Mouse (Mus musculus) CH12.LX (cell line): ENCODE data around the gene Sema4a. TPM values are rescaled to one million over a fixed set of nuclear protein-coding genes. Genes with fewer than 3 reads are reported as not detected.

Source experiments
- DNase-seq: peaks from one replicate; pipeline ENCODE4 v3.0.0-alpha.2; 2013; ENCODE audit errors: extremely low read depth
- H3K27ac ChIP-seq: 2 replicates; pipeline ENCODE4 v1.5.1; 2012; ENCODE audit warnings: low read depth, mild to moderate bottlenecking, control low read depth, moderate library complexity; ENCODE audit not compliant: insufficient read depth
- H3K27me3 ChIP-seq: replicated peaks from 2 replicates; pipeline ENCODE3; 2012; ENCODE audit warnings: inconsistent platforms
- H3K36me3 ChIP-seq, 2 experiments: replicated peaks in 1 of 2; 2 replicates each; pipeline versions ENCODE3 to v1.6.1; 2012; ENCODE audit warnings: inconsistent platforms in 1 of 2, low read length in 1 of 2, mild to moderate bottlenecking in 1 of 2, mixed read lengths in 1 of 2, moderate library complexity in 1 of 2; ENCODE audit not compliant: control insufficient read depth in 1 of 2, insufficient read depth in 1 of 2
- H3K4me1 ChIP-seq, 2 experiments: 2 replicates each; pipeline ENCODE4 v1.6.1; 2012; ENCODE audit warnings: inconsistent platforms in 1 of 2, moderate library complexity in 1 of 2; ENCODE audit not compliant: insufficient read depth in 2 of 2, control insufficient read depth in 1 of 2
- H3K4me2 ChIP-seq: 2 replicates; pipeline ENCODE4 v1.6.1; 2012; ENCODE audit warnings: low read depth, mild to moderate bottlenecking, control low read depth; ENCODE audit not compliant: poor library complexity, insufficient read depth, severe bottlenecking
- H3K4me3 ChIP-seq, 3 experiments: fragments of 150-350 bp in 1 of 3; sonication (generic) in 1 of 3; replicated peaks in 1 of 3; 2 replicates each; pipeline versions ENCODE3 to v1.5.1; 2011 to 2012; ENCODE audit warnings: low read depth in 2 of 3, low read length in 2 of 3, mild to moderate bottlenecking in 2 of 3, moderate library complexity in 2 of 3, control low read depth in 1 of 3, improper control_type of control experiment in 1 of 3, inconsistent platforms in 1 of 3, mixed read lengths in 1 of 3; ENCODE audit not compliant: poor library complexity in 1 of 3
- H3K79me2 ChIP-seq: replicated peaks from 2 replicates; pipeline ENCODE4 v1.6.1; 2012; ENCODE audit warnings: mild to moderate bottlenecking, moderate library complexity; ENCODE audit not compliant: control insufficient read depth, poor library complexity, insufficient read depth, severe bottlenecking; ENCODE audit errors: extremely low read depth
- H3K9ac ChIP-seq: 2 replicates; pipeline ENCODE4 v1.6.1; 2012; ENCODE audit warnings: low read depth, mild to moderate bottlenecking, control low read depth, moderate library complexity; ENCODE audit not compliant: insufficient read depth
- H3K9me3 ChIP-seq: replicated peaks from 2 replicates; pipeline ENCODE3; 2012; ENCODE audit warnings: low read length, inconsistent platforms, mixed read lengths
- BHLHE40 ChIP-seq: IDR thresholded peaks from 2 replicates; pipeline ENCODE4 v1.6.1; 2011; ENCODE audit warnings: mild to moderate bottlenecking, low read depth, low read length, improper control_type of control experiment
- CHD1 ChIP-seq: IDR thresholded peaks from 2 replicates; pipeline ENCODE4 v1.6.1; 2012; ENCODE audit warnings: low read depth, low read length, improper control_type of control experiment, inconsistent platforms
- CTCF ChIP-seq, 2 experiments: IDR thresholded peaks in 1 of 2; conservative IDR thresholded peaks in 1 of 2; 2 replicates each; pipeline ENCODE4 v1.5.1; 2011 to 2012; ENCODE audit warnings: low read depth in 2 of 2, low read length in 2 of 2, improper control_type of control experiment in 1 of 2, inconsistent platforms in 1 of 2, mild to moderate bottlenecking in 1 of 2, moderate library complexity in 1 of 2
- ELF1 ChIP-seq: IDR thresholded peaks from 2 replicates; pipeline ENCODE4 v1.6.1; 2014; ENCODE audit warnings: low read depth, mild to moderate bottlenecking, inconsistent platforms, low read length, improper control_type of control experiment
- ETS1 ChIP-seq: conservative IDR thresholded peaks from 2 replicates; pipeline ENCODE4 v1.6.1; 2012; ENCODE audit warnings: low read depth, mild to moderate bottlenecking, inconsistent platforms, low read length, improper control_type of control experiment, moderate library complexity
- GABPA ChIP-seq: IDR thresholded peaks from 2 replicates; pipeline ENCODE4 v1.6.1; 2012; ENCODE audit warnings: low read depth, low read length, improper control_type of control experiment, inconsistent platforms; ENCODE audit not compliant: insufficient replicate concordance
- HCFC1 ChIP-seq: IDR thresholded peaks from 2 replicates; pipeline ENCODE4 v1.6.1; 2012; ENCODE audit warnings: low read depth, mild to moderate bottlenecking, inconsistent platforms, low read length, improper control_type of control experiment
- IRF4 ChIP-seq: IDR thresholded peaks from 2 replicates; pipeline ENCODE4 v1.6.1; 2014; ENCODE audit warnings: low read depth, mild to moderate bottlenecking, inconsistent platforms, low read length, improper control_type of control experiment
- KAT2A ChIP-seq: IDR thresholded peaks from 2 replicates; pipeline ENCODE4 v1.6.1; 2012; ENCODE audit warnings: low read length, improper control_type of control experiment, inconsistent platforms; ENCODE audit not compliant: insufficient replicate concordance
- MAZ ChIP-seq: IDR thresholded peaks from 2 replicates; pipeline ENCODE4 v1.6.1; 2012; ENCODE audit warnings: low read depth, mild to moderate bottlenecking, inconsistent platforms, low read length, improper control_type of control experiment, moderate library complexity
- MEF2A ChIP-seq: IDR thresholded peaks from 2 replicates; pipeline ENCODE4 v1.6.1; 2014; ENCODE audit warnings: low read depth, mild to moderate bottlenecking, inconsistent platforms, low read length, improper control_type of control experiment, borderline replicate concordance
- MYC ChIP-seq: IDR thresholded peaks from 2 replicates; pipeline ENCODE4 v1.6.1; 2011; ENCODE audit warnings: low read depth, mild to moderate bottlenecking, improper control_type of control experiment, low read length
- NELFE ChIP-seq: IDR thresholded peaks from 2 replicates; pipeline ENCODE4 v1.6.1; 2011; ENCODE audit warnings: low read depth, low read length, improper control_type of control experiment
- NRF1 ChIP-seq: IDR thresholded peaks from 2 replicates; pipeline ENCODE4 v1.6.1; 2014; ENCODE audit warnings: low read depth, mild to moderate bottlenecking, inconsistent platforms, low read length, improper control_type of control experiment, moderate library complexity
- POLR2A ChIP-seq: IDR thresholded peaks from 2 replicates; pipeline ENCODE4 v1.6.1; 2011; ENCODE audit warnings: low read depth, mild to moderate bottlenecking, improper control_type of control experiment, low read length
- SIN3A ChIP-seq: IDR thresholded peaks from 2 replicates; pipeline ENCODE4 v1.6.1; 2012; ENCODE audit warnings: low read length, improper control_type of control experiment, inconsistent platforms
- TBP ChIP-seq: conservative IDR thresholded peaks from 2 replicates; pipeline ENCODE4 v1.6.1; 2011; ENCODE audit warnings: low read depth, low read length, improper control_type of control experiment
- TCF12 ChIP-seq: IDR thresholded peaks from 2 replicates; pipeline ENCODE4 v1.6.1; 2014; ENCODE audit warnings: low read depth, mild to moderate bottlenecking, inconsistent platforms, low read length, improper control_type of control experiment
- USF1 ChIP-seq: IDR thresholded peaks from 2 replicates; pipeline ENCODE4 v1.6.1; 2014; ENCODE audit warnings: low read depth, mild to moderate bottlenecking, inconsistent platforms, low read length, improper control_type of control experiment
- USF2 ChIP-seq: conservative IDR thresholded peaks from 2 replicates; pipeline ENCODE4 v1.6.1; 2011; ENCODE audit warnings: low read depth, low read length, improper control_type of control experiment
- ZC3H11A ChIP-seq: IDR thresholded peaks from 2 replicates; pipeline ENCODE4 v1.6.1; 2012; ENCODE audit warnings: low read depth, mild to moderate bottlenecking, inconsistent platforms, low read length, improper control_type of control experiment
- ZNF384 ChIP-seq: IDR thresholded peaks from 2 replicates; pipeline ENCODE4 v1.6.1; 2012; ENCODE audit warnings: low read depth, low read length, improper control_type of control experiment, inconsistent platforms
- dilution Hi-C: fragments of 300-500 bp; cut with MboI; formaldehyde crosslinking; loops from 2 replicates; pipeline ENCODE4 v1.14.3; 2020; ENCODE audit warnings: low sequenced_read_pairs; ENCODE audit not compliant: extremely low pct_unique_long_range_greater_than_20kb, extremely low pct_ligation_motif_present
- in situ Hi-C: fragments of 300-500 bp; cut with MboI; formaldehyde crosslinking; loops from 3 replicates; pipeline ENCODE4 v1.14.3; 2019; ENCODE audit warnings: low sequenced_read_pairs, low pct_ligation_motif_present, low pct_unique_long_range_greater_than_20kb, mixed read lengths
- polyA plus RNA-seq: library from polyadenylated mRNA; unstranded; fragments of >175 nt; gene quantifications from 2 replicates; pipeline ENCODE4 v1.2.1, GENCODE M21; 2012; ENCODE audit warnings: low read depth; ENCODE audit not compliant: insufficient read length
- total RNA-seq, 2 experiments: library from RNA; depleted of rRNA; stranded (reverse); fragments of 300-350 nt in 1 of 2; fragments of >200 nt in 1 of 2; gene quantifications; 2 replicates each; pipeline ENCODE4 v1.2.3; 2012 to 2014

The Sema4a gene
- total and polyA plus RNA-seq, 3 experiments = 3.5 to 7.1 (median 4.7) TPM

GRCm38 (mm10) chr3:88412636-88413035, 48.3 kb downstream of the Sema4a start:
- Histone ChIP-seq H3K27me3 (no peaks in the 10 kb centered on the region), H3K4me1 (peaks cover 3 to 26% of the 10 kb centered on the region in 2 experiments), H3K9ac (no peak overlapping the region), H3K79me2 (peaks cover 14% of the 10 kb centered on the region; the same call in 1 of the 2 replicates), H3K36me3 (peaks cover 32 to 69% of the 10 kb centered on the region in 2 experiments), H3K4me3 (no peak overlapping the region), H3K4me2 (no peak overlapping the region), H3K9me3 (no peaks in the 10 kb centered on the region), H3K27ac (no peak overlapping the region)
- DNase-seq = no peak
- TF ChIP-seq SIN3A (no peak), MAZ (no peak), ZNF384 (no peak), NRF1 (no peak), MEF2A (no peak), ELF1 (no peak), POLR2A (no peak), USF2 (no peak), HCFC1 (no peak), NELFE (no peak), ETS1 (no peak)
- dilution Hi-C loops = no loop called here
- in situ Hi-C loops = no loop called here

DNA sequence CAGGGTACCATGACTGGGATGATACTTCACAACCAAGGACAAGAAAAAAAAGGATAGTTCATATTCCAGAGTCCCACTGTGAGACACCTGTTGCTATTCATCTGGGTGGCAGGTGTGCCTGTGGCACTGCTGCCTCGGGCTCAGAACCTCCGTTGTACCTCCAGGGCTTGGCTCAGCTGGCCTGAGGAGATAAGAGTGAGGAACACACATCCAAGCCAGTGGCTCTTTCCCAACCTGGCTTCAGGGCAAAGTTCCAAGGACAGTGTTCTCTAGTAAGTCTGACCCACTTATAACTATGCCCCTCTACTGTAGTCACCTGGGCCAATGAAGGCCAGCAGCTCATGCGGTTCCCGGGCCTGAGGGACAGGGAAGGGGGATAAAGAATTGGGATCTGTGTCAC, 49.3 kb downstream of the Sema4a start:
- Histone ChIP-seq H3K36me3 (peaks cover 26 to 65% of the 10 kb centered on the region in 2 experiments), H3K79me2 (peaks cover 14% of the 10 kb centered on the region; the same call in 1 of the 2 replicates), H3K27ac (no peak overlapping the region), H3K9me3 (no peaks in the 10 kb centered on the region), H3K9ac (no peak overlapping the region), H3K4me2 (no peak overlapping the region), H3K4me1 (peaks cover 8 to 36% of the 10 kb centered on the region in 2 experiments), H3K27me3 (no peaks in the 10 kb centered on the region), H3K4me3 (no peak overlapping the region)
- in situ Hi-C loops (no loop called here), dilution Hi-C loops (no loop called here)
- no peak for DNase-seq
- TF ChIP-seq BHLHE40 (no peak), TCF12 (no peak), CHD1 (no peak), POLR2A (no peak), MYC (no peak), GABPA (no peak), USF1 (no peak), TBP (no peak), IRF4 (no peak), CTCF (conservative IDR thresholded peaks at IDR 0.05 in 1 of 2, IDR thresholded peaks at IDR 0.05 in 1 of 2; ENCODE audit: low read depth in 2 of 2, low read length in 2 of 2) (no peak), ZC3H11A (no peak), KAT2A (no peak)
